Mouse (Mus musculus): Measurements from ENCODE around the gene Cby1. TPM values are rescaled to one million over a fixed set of nuclear protein-coding genes. Genes with fewer than 3 reads are reported as not detected.
A peak's percentile ranks its signal among the peaks of the same experiment; 100 is the strongest.

Cby1 gene
- polyA plus RNA-seq, 1 experiment from 2014 or later = 85.6 TPM

GRCm38 (mm10) chr15:79692334-79692733 lies 33.3 kb downstream of the Cby1 start:
- peak overlapping the region; percentile 43; the same call in 1 of the 2 replicates for H3K9ac ChIP-seq
- 56% methylated on average over 5 of the region's 5 CpGs for WGBS
- no peaks in the 10 kb centered on the region for H3K27me3 ChIP-seq
- no peak for ATAC-seq (ENCODE audit: low read depth)
- H3K4me3 ChIP-seq = peak overlapping the region; percentile 88; the same call in 1 of the 2 replicates
- H3K36me3 ChIP-seq = no peaks in the 10 kb centered on the region
- H3K9me3 ChIP-seq = no peaks in the 10 kb centered on the region
- H3K4me2 ChIP-seq = peak overlapping the region; percentile 98
- H3K27ac ChIP-seq (replicated peaks) = no peak overlapping the region
- H3K4me1 ChIP-seq (replicated peaks) = peaks cover 50% of the 10 kb centered on the region

GRCm38 (mm10) chr15:79693740-79694139 lies 34.7 kb downstream of the Cby1 start:
- Histone ChIP-seq H3K9ac (0 out of 2 replicates have a peak overlapping the region, but pooled peaks have one; percentile 8), H3K36me3 (no peaks in the 10 kb centered on the region), H3K9me3 (no peaks in the 10 kb centered on the region), H3K27me3 (no peaks in the 10 kb centered on the region), H3K4me2 (no peak overlapping the region), H3K4me1 (replicated peaks) (peaks cover 51% of the 10 kb centered on the region), H3K27ac (replicated peaks) (no peak overlapping the region), H3K4me3 (no peak overlapping the region)
- 88% methylated on average over 11 of the region's 11 CpGs for WGBS
- ATAC-seq (ENCODE audit: low read depth) = no peak

- no peak for ATAC-seq (ENCODE audit: low read depth)
- Histone ChIP-seq H3K4me2 (no peak overlapping the region), H3K9ac (no peak overlapping the region; the same call in 1 of the 2 replicates), H3K4me1 (replicated peaks) (peaks cover 49% of the 10 kb centered on the region), H3K27me3 (no peaks in the 10 kb centered on the region), H3K36me3 (no peaks in the 10 kb centered on the region; the same call in 1 of the 2 replicates), H3K4me3 (no peak overlapping the region), H3K9me3 (no peaks in the 10 kb centered on the region), H3K27ac (replicated peaks) (no peak overlapping the region)
- WGBS = 91% methylated on average over 4 of the region's 4 CpGs
These were observed 35.5 kb downstream of the Cby1 start for GRCm38 (mm10) chr15:79694512-79694911.

- Histone ChIP-seq H3K27ac (replicated peaks) (no peak overlapping the region), H3K4me3 (no peak overlapping the region), H3K4me2 (no peak overlapping the region), H3K36me3 (no peaks in the 10 kb centered on the region; the same call in 1 of the 2 replicates), H3K27me3 (no peaks in the 10 kb centered on the region), H3K4me1 (replicated peaks) (peaks cover 43% of the 10 kb centered on the region), H3K9me3 (no peaks in the 10 kb centered on the region), H3K9ac (no peak overlapping the region)
- no peak for ATAC-seq (ENCODE audit: low read depth)
- WGBS = 71% methylated on average over 3 of the region's 3 CpGs
These were observed 36.5 kb downstream of the Cby1 start for GRCm38 (mm10) chr15:79695516-79695915.

- Histone ChIP-seq H3K9ac (no peak overlapping the region), H3K4me3 (no peak overlapping the region), H3K9me3 (no peaks in the 10 kb centered on the region), H3K4me1 (replicated peaks) (peaks cover 40% of the 10 kb centered on the region), H3K27me3 (no peaks in the 10 kb centered on the region), H3K36me3 (no peaks in the 10 kb centered on the region; the same call in 1 of the 2 replicates), H3K4me2 (no peak overlapping the region), H3K27ac (replicated peaks) (peak overlapping the region; percentile 61; the same call in 1 of the 2 replicates)
- ATAC-seq (ENCODE audit: low read depth) = no peak
- 91% methylated on average over 2 of the region's 2 CpGs for WGBS
These were observed 37.5 kb downstream of the Cby1 start for GRCm38 (mm10) chr15:79696508-79696907.

- Histone ChIP-seq H3K4me3 (no peak overlapping the region), H3K4me1 (replicated peaks) (peaks cover 35% of the 10 kb centered on the region), H3K27ac (replicated peaks) (peak overlapping the region; percentile 61), H3K4me2 (no peak overlapping the region), H3K36me3 (no peaks in the 10 kb centered on the region; the same call in 1 of the 2 replicates), H3K27me3 (no peaks in the 10 kb centered on the region), H3K9me3 (no peaks in the 10 kb centered on the region), H3K9ac (no peak overlapping the region; the same call in 1 of the 2 replicates)
- 50% methylated on average over 6 of the region's 6 CpGs for WGBS
- ATAC-seq (ENCODE audit: low read depth) = no peak; the same call in 1 of the 2 replicates
These were observed 38.0 kb downstream of the Cby1 start for GRCm38 (mm10) chr15:79697011-79697410.

GRCm38 (mm10) chr15:79697558-79698187 lies 38.7 kb downstream of the Cby1 start:
- no peak overlapping the region; the same call in 1 of the 2 replicates for H3K9ac ChIP-seq
- no peak for ATAC-seq (ENCODE audit: low read depth)
- WGBS = 75% methylated on average over 9 of the region's 9 CpGs
- no peaks in the 10 kb centered on the region for H3K9me3 ChIP-seq
- H3K27ac ChIP-seq (replicated peaks) = peak overlapping the region; percentile 61
- no peaks in the 10 kb centered on the region; the same call in 1 of the 2 replicates for H3K36me3 ChIP-seq
- H3K27me3 ChIP-seq = no peaks in the 10 kb centered on the region
- no peak overlapping the region for H3K4me3 ChIP-seq
- peaks cover 28% of the 10 kb centered on the region for H3K4me1 ChIP-seq (replicated peaks)
- H3K4me2 ChIP-seq = no peak overlapping the region

GRCm38 (mm10) chr15:79706603-79707214 lies 47.7 kb downstream of the Cby1 start:
- H3K4me3 ChIP-seq = no peak overlapping the region
- H3K4me1 ChIP-seq (replicated peaks) = no peaks in the 10 kb centered on the region; the same call in 1 of the 2 replicates
- peaks cover 56% of the 10 kb centered on the region for H3K36me3 ChIP-seq
- ATAC-seq (ENCODE audit: low read depth) = no peak
- H3K9me3 ChIP-seq = no peaks in the 10 kb centered on the region
- H3K9ac ChIP-seq = no peak overlapping the region
- 87% methylated on average over 17 of the region's 17 CpGs for WGBS
- H3K4me2 ChIP-seq = no peak overlapping the region
- no peak overlapping the region for H3K27ac ChIP-seq (replicated peaks)
- no peaks in the 10 kb centered on the region for H3K27me3 ChIP-seq

- Histone ChIP-seq H3K9me3 (no peaks in the 10 kb centered on the region), H3K4me2 (no peak overlapping the region), H3K4me1 (replicated peaks) (no peaks in the 10 kb centered on the region; the same call in 1 of the 2 replicates), H3K36me3 (peaks cover 72% of the 10 kb centered on the region), H3K9ac (no peak overlapping the region), H3K4me3 (no peak overlapping the region), H3K27ac (replicated peaks) (no peak overlapping the region), H3K27me3 (no peaks in the 10 kb centered on the region)
- WGBS = 89% methylated on average over 5 of the region's 5 CpGs
- no peak for ATAC-seq (ENCODE audit: low read depth)
These were observed 49.3 kb downstream of the Cby1 start for GRCm38 (mm10) chr15:79708229-79708822.

GRCm38 (mm10) chr15:79715646-79716045 lies 56.6 kb downstream of the Cby1 start:
- ATAC-seq (ENCODE audit: low read depth) = no peak
- WGBS = 94% methylated on average over 7 of the region's 7 CpGs
- Histone ChIP-seq H3K27ac (replicated peaks) (no peak overlapping the region), H3K9ac (no peak overlapping the region), H3K4me3 (no peak overlapping the region), H3K27me3 (no peaks in the 10 kb centered on the region), H3K4me1 (replicated peaks) (no peaks in the 10 kb centered on the region), H3K9me3 (no peaks in the 10 kb centered on the region), H3K36me3 (peaks cover 98% of the 10 kb centered on the region), H3K4me2 (no peak overlapping the region)

- Histone ChIP-seq H3K27ac (replicated peaks) (no peak overlapping the region), H3K4me2 (no peak overlapping the region), H3K4me3 (no peak overlapping the region), H3K9ac (no peak overlapping the region), H3K9me3 (no peaks in the 10 kb centered on the region), H3K36me3 (peaks cover 96% of the 10 kb centered on the region), H3K27me3 (no peaks in the 10 kb centered on the region), H3K4me1 (replicated peaks) (no peaks in the 10 kb centered on the region)
- no peak for ATAC-seq (ENCODE audit: low read depth)
- WGBS = 92% methylated on average over 6 of the region's 6 CpGs
These were observed 57.7 kb downstream of the Cby1 start for GRCm38 (mm10) chr15:79716710-79717109.

All from neural tube, embryonic 13.5 days (tissue).